Mouse (Mus musculus): ENCODE measurements at regions not wholly inside any gene's neighbourhood (a gene's known extent, or its start where the extent isn't known, plus 50 kb on each side); places are given as distances from the start of the nearest gene placed in this dataset.
A peak's percentile ranks its signal among the peaks of the same experiment; 100 is the strongest.

- DNase-seq (ENCODE audit: low spot score in 2 of 2): no peak
These were observed 111.3 kb upstream of the Vrk1 start for GRCm38 (mm10) chr12:105898580-105899293.

GRCm38 (mm10) chr12:105899294-105899909 is 110.6 kb upstream of the Vrk1 start:
- DNase-seq (ENCODE audit: low spot score in 2 of 2): no peak

- no peak for DNase-seq (ENCODE audit: low spot score in 2 of 2)
These were observed 109.5 kb upstream of the Vrk1 start for GRCm38 (mm10) chr12:105900479-105900878.

- DNase-seq (ENCODE audit: low spot score in 2 of 2): no peak
These were observed 107.0 kb upstream of the Vrk1 start for GRCm38 (mm10) chr12:105903072-105903471.

- DNase-seq (ENCODE audit: low spot score in 2 of 2): peak in 1 of 2 experiments; percentile 32
These were observed 103.4 kb upstream of the Vrk1 start for GRCm38 (mm10) chr12:105906584-105906983.

GRCm38 (mm10) chr12:105907851-105908620 is 102.0 kb upstream of the Vrk1 start:
- DNase-seq (ENCODE audit: low spot score in 2 of 2): no peak

GRCm38 (mm10) chr12:105911556-105911955 is 98.5 kb upstream of the Vrk1 start:
- DNase-seq (ENCODE audit: low spot score in 2 of 2): no peak

GRCm38 (mm10) chr12:105917388-105917963 is 92.6 kb upstream of the Vrk1 start:
- DNase-seq (ENCODE audit: low spot score in 2 of 2): no peak

- no peak for DNase-seq (ENCODE audit: low spot score in 2 of 2)
These were observed 91.3 kb upstream of the Vrk1 start for GRCm38 (mm10) chr12:105918775-105919174.

GRCm38 (mm10) chr12:105927210-105927609 is 82.8 kb upstream of the Vrk1 start:
- DNase-seq (ENCODE audit: low spot score in 2 of 2): no peak

GRCm38 (mm10) chr12:105929456-105929921 is 80.5 kb upstream of the Vrk1 start:
- DNase-seq (ENCODE audit: low spot score in 2 of 2): peak in 1 of 2 experiments; percentile 24

GRCm38 (mm10) chr12:105935441-105935880 is 74.6 kb upstream of the Vrk1 start:
- peak; percentile 48 to 57 for DNase-seq (ENCODE audit: low spot score in 2 of 2)

- peak; percentile 53 to 60 for DNase-seq (ENCODE audit: low spot score in 2 of 2)
These were observed 73.1 kb upstream of the Vrk1 start for GRCm38 (mm10) chr12:105936812-105937530.

- DNase-seq (ENCODE audit: low spot score in 2 of 2): no peak
These were observed 67.6 kb upstream of the Vrk1 start for GRCm38 (mm10) chr12:105942136-105943076.

- DNase-seq (ENCODE audit: low spot score in 2 of 2): no peak
These were observed 67.0 kb upstream of the Vrk1 start for GRCm38 (mm10) chr12:105943077-105943433.

- DNase-seq (ENCODE audit: low spot score in 2 of 2): no peak
These were observed 62.7 kb upstream of the Vrk1 start for GRCm38 (mm10) chr12:105947332-105947731.

- no peak for DNase-seq (ENCODE audit: low spot score in 2 of 2)
These were observed 61.7 kb upstream of the Vrk1 start for GRCm38 (mm10) chr12:105948322-105948721.

- no peak for DNase-seq (ENCODE audit: low spot score in 2 of 2)
These were observed 54.2 kb upstream of the Vrk1 start for GRCm38 (mm10) chr12:105955764-105956290.

GRCm38 (mm10) chr12:105959756-105960155 is 50.3 kb upstream of the Vrk1 start:
- DNase-seq (ENCODE audit: low spot score in 2 of 2): no peak
